Mouse (Mus musculus) G1E-ER4 (cell line): Measurements from ENCODE around the gene Irx2. TPM values are rescaled to one million over a fixed set of nuclear protein-coding genes. Genes with fewer than 3 reads are reported as not detected.

Experiments used
- GATA1 ChIP-seq: IDR thresholded peaks from one replicate; pipeline ENCODE4 v1.8.0; 2012; ENCODE audit warnings: low read length, inconsistent platforms
- polyA plus RNA-seq: library from polyadenylated mRNA; stranded (reverse); fragments of >175 nt; gene quantifications from 2 replicates; pipeline ENCODE4 v1.2.3, GENCODE M21; 2012

Gene Irx2
- polyA plus RNA-seq = not detected in 2 replicates

- no peak for TF ChIP-seq GATA1
These were observed at the start of gene Irx2 for GRCm38 (mm10) chr13:72628462-72628916. Gene Irx2, plus strand, starts transcription at chr13:72628820.

- no peak for TF ChIP-seq GATA1
These were observed 47.3 kb upstream of the Irx2 start for GRCm38 (mm10) chr13:72581276-72581675.

- TF ChIP-seq GATA1 = no peak
These were observed 36.1 kb upstream of the Irx2 start for GRCm38 (mm10) chr13:72592526-72592925.

- TF ChIP-seq GATA1 = no peak
These were observed 35.3 kb upstream of the Irx2 start for GRCm38 (mm10) chr13:72593310-72593709.

GRCm38 (mm10) chr13:72593710-72594111 is 34.9 kb upstream of the Irx2 start:
- no peak for TF ChIP-seq GATA1

GRCm38 (mm10) chr13:72599254-72599653 is 29.4 kb upstream of the Irx2 start:
- no peak for TF ChIP-seq GATA1

- no peak for TF ChIP-seq GATA1
These were observed 19.9 kb upstream of the Irx2 start for GRCm38 (mm10) chr13:72608706-72609105.

- no peak for TF ChIP-seq GATA1
These were observed 18.3 kb upstream of the Irx2 start for GRCm38 (mm10) chr13:72610277-72610676.

- TF ChIP-seq GATA1 = no peak
These were observed 4.4 kb upstream of the Irx2 start for GRCm38 (mm10) chr13:72623926-72624846.

- TF ChIP-seq GATA1 = no peak
These were observed 3.8 kb upstream of the Irx2 start for GRCm38 (mm10) chr13:72624847-72625170.

GRCm38 (mm10) chr13:72625236-72625950 is 3.2 kb upstream of the Irx2 start:
- no peak for TF ChIP-seq GATA1

GRCm38 (mm10) chr13:72627391-72628321 is 964 bp upstream of the Irx2 start:
- no peak for TF ChIP-seq GATA1

GRCm38 (mm10) chr13:72628935-72629631 is 463 bp downstream of the Irx2 start:
- no peak for TF ChIP-seq GATA1

- TF ChIP-seq GATA1 = no peak
These were observed 1.2 kb downstream of the Irx2 start for GRCm38 (mm10) chr13:72629806-72630205.
